Mouse (Mus musculus): ENCODE data around the gene Ttc25. TPM values are rescaled to one million over a fixed set of nuclear protein-coding genes. Genes with fewer than 3 reads are reported as not detected.
"Not testable (repeated sequence)": the region's sequence is repeated elsewhere in the genome, so short reads cannot be mapped to it uniquely, and the experiment has no call there.

The Ttc25 gene
- total RNA-seq, 2 experiments from 2014 or later = 2.2 TPM

GRCm38 (mm10) chr11:100603155-100603554, 57.7 kb downstream of the Ttc25 start:
- DNase-seq (ENCODE audit: low spot score in 2 of 2) = no peak

- no peak for DNase-seq (ENCODE audit: low spot score in 2 of 2)
Measured at GRCm38 (mm10) chr11:100603813-100604212, 58.4 kb downstream of the Ttc25 start.

GRCm38 (mm10) chr11:100604321-100605005, 59.1 kb downstream of the Ttc25 start:
- no peak for DNase-seq (ENCODE audit: low spot score in 2 of 2)

GRCm38 (mm10) chr11:100605451-100605850, 60.0 kb downstream of the Ttc25 start:
- no peak for DNase-seq (ENCODE audit: low spot score in 2 of 2)

GRCm38 (mm10) chr11:100607121-100607520, 61.7 kb downstream of the Ttc25 start:
- DNase-seq (ENCODE audit: low spot score in 2 of 2) = no peak

GRCm38 (mm10) chr11:100608796-100609195, 63.4 kb downstream of the Ttc25 start:
- no peak for DNase-seq (ENCODE audit: low spot score in 2 of 2)

- DNase-seq (ENCODE audit: low spot score in 2 of 2) = no peak
Measured at GRCm38 (mm10) chr11:100609355-100609996, 64.1 kb downstream of the Ttc25 start.

- no peak for DNase-seq (ENCODE audit: low spot score in 2 of 2)
Measured at GRCm38 (mm10) chr11:100609997-100610680, 64.7 kb downstream of the Ttc25 start.

- DNase-seq (ENCODE audit: low spot score in 2 of 2) = no peak
Measured at GRCm38 (mm10) chr11:100611627-100612026, 66.2 kb downstream of the Ttc25 start.

- DNase-seq (ENCODE audit: low spot score in 2 of 2) = no peak
Measured at GRCm38 (mm10) chr11:100613241-100613640, 67.8 kb downstream of the Ttc25 start.

GRCm38 (mm10) chr11:100616332-100616731, 70.9 kb downstream of the Ttc25 start:
- no peak for DNase-seq (ENCODE audit: low spot score in 2 of 2)

GRCm38 (mm10) chr11:100616836-100617235, 71.4 kb downstream of the Ttc25 start:
- DNase-seq (ENCODE audit: low spot score in 2 of 2) = not testable (repeated sequence)

- DNase-seq (ENCODE audit: low spot score in 2 of 2) = no peak
Measured at GRCm38 (mm10) chr11:100617480-100617879, 72.1 kb downstream of the Ttc25 start.

GRCm38 (mm10) chr11:100618761-100619484, 73.5 kb downstream of the Ttc25 start, which contains the start of gene Nkiras2:
Gene Nkiras2, plus strand, starts transcription at chr11:100619244.
- DNase-seq (ENCODE audit: low spot score in 2 of 2) = peak; percentile 33 to 43

- DNase-seq (ENCODE audit: low spot score in 2 of 2) = peak; percentile 89 to 90
Measured at GRCm38 (mm10) chr11:100619485-100619975, 74.1 kb downstream of the Ttc25 start.

- no peak for DNase-seq (ENCODE audit: low spot score in 2 of 2)
Measured at GRCm38 (mm10) chr11:100619982-100620381, 74.6 kb downstream of the Ttc25 start, which contains the start of gene Dnajc7. Gene Dnajc7, minus strand, starts transcription at chr11:100620168.

Other genes starting within 250 kb of the Ttc25 start
- 100 to 1,000 TPM; 886 to 904 TPM for gene Eif1, start 225.7 kb upstream of the Ttc25 start, total RNA-seq (2021)
- not detected for gene Gast, start 211.2 kb upstream of the Ttc25 start, total RNA-seq (2021)
- 100 to 1,000 TPM; 106 to 110 TPM for gene Hap1, start 189.5 kb upstream of the Ttc25 start, total RNA-seq (2021)
- 100 to 1,000 TPM in 1 of 2 experiments, 10 to 100 TPM in 1; 99.0 to 109 TPM for gene Jup, start 147.8 kb upstream of the Ttc25 start, total RNA-seq (2021)
- 10 to 100 TPM; 40.1 to 43.5 TPM for gene P3h4, start 130.8 kb upstream of the Ttc25 start, total RNA-seq (2021)
- 10 to 100 TPM; 65.3 to 68.6 TPM for gene Fkbp10, start 129.9 kb upstream of the Ttc25 start, total RNA-seq (2021)
- 10 to 100 TPM; 82.4 to 84.5 TPM for gene Nt5c3b, start 103.8 kb upstream of the Ttc25 start, total RNA-seq (2021)
- 1 to 10 TPM; 1.5 to 2.1 TPM for gene Klhl10, start 103.7 kb upstream of the Ttc25 start, total RNA-seq (2021)
- 10 to 100 TPM; 48.8 to 50.0 TPM for gene Klhl11, start 72.9 kb upstream of the Ttc25 start, total RNA-seq (2021)
- gene Acly, start 17.6 kb upstream of the Ttc25 start, total RNA-seq (2021) = 100 to 1,000 TPM; 420 to 464 TPM
- 10 to 100 TPM; 49.5 to 51.3 TPM for gene Cnp, start 29.3 kb downstream of the Ttc25 start, total RNA-seq (2021)
- 10 to 100 TPM; 49.5 to 50.0 TPM for gene Nkiras2, start 73.6 kb downstream of the Ttc25 start, total RNA-seq (2021)
- 100 to 1,000 TPM; 296 to 306 TPM for gene Dnajc7, start 74.6 kb downstream of the Ttc25 start, total RNA-seq (2021)
- gene Zfp385c, start 146.8 kb downstream of the Ttc25 start, total RNA-seq (2021) = under 1 TPM; 0.59 to 0.64 TPM
- gene Dhx58, start 158.7 kb downstream of the Ttc25 start, total RNA-seq (2021) = 10 to 100 TPM; 12.6 to 14.2 TPM
- gene Kat2a, start 166.9 kb downstream of the Ttc25 start, total RNA-seq (2021) = 10 to 100 TPM; 54.4 to 56.9 TPM
- gene Hspb9, start 168.2 kb downstream of the Ttc25 start, total RNA-seq (2021) = 1 to 10 TPM in 1 of 2 experiments, under 1 TPM in 1; 0.51 to 1.0 TPM
- gene Rab5c, start 192.6 kb downstream of the Ttc25 start, total RNA-seq (2021) = 100 to 1,000 TPM; 171 to 182 TPM
- under 1 TPM; 0.39 to 0.40 TPM for gene Kcnh4, start 214.3 kb downstream of the Ttc25 start, total RNA-seq (2021)
- gene Hcrt, start 217.3 kb downstream of the Ttc25 start, total RNA-seq (2021) = not detected
- gene Ghdc, start 225.3 kb downstream of the Ttc25 start, total RNA-seq (2021) = 10 to 100 TPM; 15.4 to 15.5 TPM